Mouse (Mus musculus): ENCODE results near the gene Chd2. TPM values are rescaled to one million over a fixed set of nuclear protein-coding genes. Genes with fewer than 3 reads are reported as not detected.
A peak's percentile ranks its signal among the peaks of the same experiment; 100 is the strongest.

Gene Chd2
- polyA plus RNA-seq, 1 experiment: 88.1 TPM

DNA sequence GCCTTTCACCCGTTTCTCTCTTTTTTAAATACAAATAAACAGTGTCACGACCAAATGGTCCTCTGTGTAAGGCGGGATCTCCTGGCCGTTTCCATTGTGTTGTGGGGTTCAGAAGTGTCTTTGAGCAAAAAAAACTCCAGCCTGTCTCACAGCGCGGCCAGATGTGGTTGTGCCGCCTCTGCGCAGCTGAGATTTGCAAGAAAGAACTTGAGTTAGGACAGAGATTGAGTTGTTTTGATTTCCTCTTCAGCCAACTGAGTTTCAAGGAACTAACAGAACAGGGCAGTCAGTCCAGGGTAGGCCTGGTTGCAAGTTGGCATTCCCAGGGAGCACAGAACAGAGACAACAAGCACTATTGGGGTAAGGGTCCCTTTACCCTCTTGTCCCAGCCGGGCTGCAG is 149.3 kb downstream of the Chd2 start:
- TF ChIP-seq CTCF (IDR thresholded peaks at IDR 0.05; ENCODE audit: borderline replicate concordance, control insufficient read depth, extremely low read depth, insufficient read depth, low read length, poor library complexity): no peak
- TF ChIP-seq POLR2A (IDR thresholded peaks at IDR 0.05; ENCODE audit: control insufficient read depth, extremely low read depth, insufficient read depth, low read length, poor library complexity): no peak
- WGBS: 7% methylated on average over 9 of the region's 9 CpGs
- no peak for DNase-seq
- Histone ChIP-seq H3K4me3 (ENCODE audit: control insufficient read depth, insufficient read depth, low read length) (no peak overlapping the region), H3K4me1 (replicated peaks; ENCODE audit: control insufficient read depth, insufficient read depth, low read length) (no peaks in the 10 kb centered on the region), H3K27ac (ENCODE audit: control insufficient read depth, insufficient read depth, low read length) (peak overlapping the region; percentile 9; the same call in 1 of the 2 replicates), H3K27me3 (ENCODE audit: control insufficient read depth, insufficient read depth, low read length) (peaks cover 10% of the 10 kb centered on the region), H3K36me3 (ENCODE audit: control insufficient read depth, insufficient read depth, low read length) (no peaks in the 10 kb centered on the region)

DNA sequence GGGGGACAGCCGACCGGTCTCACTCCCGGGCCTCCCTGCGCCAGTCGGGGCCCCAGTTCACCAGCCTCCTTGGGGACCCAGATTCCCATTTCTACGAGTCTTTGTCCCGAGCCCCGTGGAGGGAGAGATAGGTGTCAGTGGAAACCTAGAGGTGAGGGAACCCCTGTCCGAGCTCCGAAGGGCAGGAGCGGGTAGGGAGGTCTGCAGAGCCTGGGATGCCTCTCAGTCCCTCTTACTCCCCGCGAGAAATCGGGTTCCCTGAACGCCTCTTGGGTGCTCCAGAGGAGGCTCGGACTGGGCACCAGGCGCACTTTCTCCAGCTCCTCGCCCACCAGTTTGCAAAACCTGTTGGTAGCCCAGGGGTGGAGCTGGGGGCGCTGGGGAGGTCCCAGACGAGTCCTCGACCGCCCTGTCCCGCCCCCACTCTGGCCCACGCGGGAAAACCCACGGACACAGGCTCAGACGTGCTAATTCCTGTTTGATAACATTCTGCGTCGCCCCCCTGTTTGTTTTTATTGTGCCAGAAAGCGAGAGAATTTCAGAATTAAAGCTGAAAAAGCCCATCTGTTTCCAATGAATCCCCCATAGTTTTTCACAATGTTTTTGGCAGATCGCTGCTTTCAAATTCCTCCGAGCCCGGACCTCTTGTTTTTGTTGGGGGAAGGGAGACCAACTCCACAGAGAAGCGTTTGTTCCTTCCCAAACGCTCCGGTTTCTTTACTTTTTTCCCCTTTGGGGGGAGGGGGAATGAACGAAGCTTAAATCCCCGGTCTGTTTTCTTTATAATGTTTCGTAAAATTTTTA is 149.9 kb downstream of the Chd2 start:
- DNase-seq: no peak
- H3K36me3 ChIP-seq (ENCODE audit: control insufficient read depth, insufficient read depth, low read length): no peaks in the 10 kb centered on the region
- no peaks in the 10 kb centered on the region for H3K4me1 ChIP-seq (replicated peaks; ENCODE audit: control insufficient read depth, insufficient read depth, low read length)
- no peak overlapping the region for H3K27ac ChIP-seq (ENCODE audit: control insufficient read depth, insufficient read depth, low read length)
- H3K4me3 ChIP-seq (ENCODE audit: control insufficient read depth, insufficient read depth, low read length): peak overlapping the region; percentile 7; the same call in 1 of the 2 replicates
- peaks cover 10% of the 10 kb centered on the region for H3K27me3 ChIP-seq (ENCODE audit: control insufficient read depth, insufficient read depth, low read length)
- TF ChIP-seq POLR2A (IDR thresholded peaks at IDR 0.05; ENCODE audit: control insufficient read depth, extremely low read depth, insufficient read depth, low read length, poor library complexity): no peak
- TF ChIP-seq CTCF (IDR thresholded peaks at IDR 0.05; ENCODE audit: borderline replicate concordance, control insufficient read depth, extremely low read depth, insufficient read depth, low read length, poor library complexity): no peak
- WGBS: 5% methylated on average over 39 of the region's 39 CpGs

GRCm38 (mm10) chr7:73391002-73391517 is 150.6 kb downstream of the Chd2 start:
- under 1% methylated on average over 42 of the region's 42 CpGs for whole genome bisulfite sequencing
- Histone ChIP-seq H3K27me3 (ENCODE audit: control insufficient read depth, insufficient read depth, low read length) (peaks cover 10% of the 10 kb centered on the region), H3K4me3 (ENCODE audit: control insufficient read depth, insufficient read depth, low read length) (peak overlapping the region; percentile 7; the same call in 1 of the 2 replicates), H3K4me1 (replicated peaks; ENCODE audit: control insufficient read depth, insufficient read depth, low read length) (no peaks in the 10 kb centered on the region), H3K27ac (ENCODE audit: control insufficient read depth, insufficient read depth, low read length) (no peak overlapping the region), H3K36me3 (ENCODE audit: control insufficient read depth, insufficient read depth, low read length) (no peaks in the 10 kb centered on the region)
- TF ChIP-seq POLR2A (IDR thresholded peaks at IDR 0.05; ENCODE audit: control insufficient read depth, extremely low read depth, insufficient read depth, low read length, poor library complexity): no peak
- no peak for TF ChIP-seq CTCF (IDR thresholded peaks at IDR 0.05; ENCODE audit: borderline replicate concordance, control insufficient read depth, extremely low read depth, insufficient read depth, low read length, poor library complexity)
- no peak for DNase-seq

DNA sequence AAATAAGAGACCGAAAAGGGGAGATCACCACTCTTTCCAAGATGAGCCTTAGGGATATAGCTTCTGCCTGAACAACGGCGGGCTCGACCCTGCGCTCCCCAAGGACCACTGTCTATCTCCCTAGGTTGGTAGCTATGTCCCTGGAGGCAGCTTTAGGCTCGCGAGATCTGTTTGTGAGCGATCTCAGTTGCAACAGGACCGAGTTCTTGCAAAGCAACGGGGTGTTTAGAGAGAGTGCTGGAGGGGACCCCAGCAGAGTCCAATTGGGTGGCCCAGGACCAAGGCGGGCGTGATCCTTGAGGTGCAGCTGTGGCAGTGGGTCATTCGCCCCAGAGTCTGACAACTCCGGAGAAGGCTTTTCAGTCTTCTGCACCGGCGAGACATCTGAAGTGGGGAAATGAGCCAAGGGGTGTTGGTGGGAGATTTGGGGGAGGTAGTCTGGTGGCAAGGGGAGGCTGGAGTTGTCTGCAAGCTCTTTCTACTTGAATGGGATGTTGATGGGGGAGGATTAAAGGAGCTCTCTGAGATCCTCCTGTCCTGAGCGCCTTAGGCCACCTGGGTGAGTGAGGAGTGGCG is 151.1 kb downstream of the Chd2 start:
- TF ChIP-seq POLR2A (IDR thresholded peaks at IDR 0.05; ENCODE audit: control insufficient read depth, extremely low read depth, insufficient read depth, low read length, poor library complexity) (no peak), CTCF (IDR thresholded peaks at IDR 0.05; ENCODE audit: borderline replicate concordance, control insufficient read depth, extremely low read depth, insufficient read depth, low read length, poor library complexity) (no peak)
- no peak overlapping the region for H3K27ac ChIP-seq (ENCODE audit: control insufficient read depth, insufficient read depth, low read length)
- H3K4me1 ChIP-seq (replicated peaks; ENCODE audit: control insufficient read depth, insufficient read depth, low read length): no peaks in the 10 kb centered on the region
- no peak for DNase-seq
- H3K4me3 ChIP-seq (ENCODE audit: control insufficient read depth, insufficient read depth, low read length): no peak overlapping the region
- H3K36me3 ChIP-seq (ENCODE audit: control insufficient read depth, insufficient read depth, low read length): no peaks in the 10 kb centered on the region
- peaks cover 10% of the 10 kb centered on the region for H3K27me3 ChIP-seq (ENCODE audit: control insufficient read depth, insufficient read depth, low read length)
- WGBS: 12% methylated on average over 18 of the region's 18 CpGs

DNA sequence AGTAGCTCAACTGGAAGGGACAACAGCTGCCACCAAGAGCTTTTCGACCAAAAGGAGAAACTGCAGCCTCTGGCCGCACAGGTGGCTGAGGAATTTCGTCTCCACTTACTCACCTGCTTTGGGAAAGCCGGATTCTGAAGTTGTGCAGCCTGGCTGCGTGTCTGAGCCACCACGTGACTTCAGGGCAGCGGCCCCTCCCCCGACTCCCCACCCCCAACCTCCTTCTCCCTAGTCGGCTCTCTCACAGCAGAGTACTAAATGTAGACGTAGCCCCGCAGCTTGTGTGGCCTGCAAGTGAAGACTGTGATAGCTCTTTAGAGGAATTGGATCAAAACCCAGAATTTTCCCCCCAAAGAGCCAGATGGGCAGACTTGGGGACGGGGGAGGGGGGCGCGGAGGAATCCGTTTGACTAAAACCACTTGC is 151.7 kb downstream of the Chd2 start:
- 10% methylated on average over 15 of the region's 15 CpGs for WGBS
- Histone ChIP-seq H3K36me3 (ENCODE audit: control insufficient read depth, insufficient read depth, low read length) (no peaks in the 10 kb centered on the region), H3K4me3 (ENCODE audit: control insufficient read depth, insufficient read depth, low read length) (no peak overlapping the region), H3K27me3 (ENCODE audit: control insufficient read depth, insufficient read depth, low read length) (peaks cover 10% of the 10 kb centered on the region), H3K27ac (ENCODE audit: control insufficient read depth, insufficient read depth, low read length) (no peak overlapping the region), H3K4me1 (replicated peaks; ENCODE audit: control insufficient read depth, insufficient read depth, low read length) (no peaks in the 10 kb centered on the region)
- TF ChIP-seq CTCF (IDR thresholded peaks at IDR 0.05; ENCODE audit: borderline replicate concordance, control insufficient read depth, extremely low read depth, insufficient read depth, low read length, poor library complexity): no peak
- no peak for TF ChIP-seq POLR2A (IDR thresholded peaks at IDR 0.05; ENCODE audit: control insufficient read depth, extremely low read depth, insufficient read depth, low read length, poor library complexity)
- DNase-seq: no peak

GRCm38 (mm10) chr7:73389419-73389818 is 152.2 kb downstream of the Chd2 start:
- Histone ChIP-seq H3K27me3 (ENCODE audit: control insufficient read depth, insufficient read depth, low read length) (peaks cover 10% of the 10 kb centered on the region), H3K4me3 (ENCODE audit: control insufficient read depth, insufficient read depth, low read length) (no peak overlapping the region), H3K27ac (ENCODE audit: control insufficient read depth, insufficient read depth, low read length) (no peak overlapping the region), H3K36me3 (ENCODE audit: control insufficient read depth, insufficient read depth, low read length) (no peaks in the 10 kb centered on the region), H3K4me1 (replicated peaks; ENCODE audit: control insufficient read depth, insufficient read depth, low read length) (no peaks in the 10 kb centered on the region)
- DNase-seq: no peak
- WGBS: 24% methylated on average over 9 of the region's 9 CpGs
- TF ChIP-seq CTCF (IDR thresholded peaks at IDR 0.05; ENCODE audit: borderline replicate concordance, control insufficient read depth, extremely low read depth, insufficient read depth, low read length, poor library complexity): no peak
- no peak for TF ChIP-seq POLR2A (IDR thresholded peaks at IDR 0.05; ENCODE audit: control insufficient read depth, extremely low read depth, insufficient read depth, low read length, poor library complexity)
